Mouse (Mus musculus): ENCODE data around the gene Wfikkn2. TPM values are rescaled to one million over a fixed set of nuclear protein-coding genes. Genes with fewer than 3 reads are reported as not detected.

The Wfikkn2 gene
- polyA plus RNA-seq, 1 experiment = 0.04 TPM

DNA sequence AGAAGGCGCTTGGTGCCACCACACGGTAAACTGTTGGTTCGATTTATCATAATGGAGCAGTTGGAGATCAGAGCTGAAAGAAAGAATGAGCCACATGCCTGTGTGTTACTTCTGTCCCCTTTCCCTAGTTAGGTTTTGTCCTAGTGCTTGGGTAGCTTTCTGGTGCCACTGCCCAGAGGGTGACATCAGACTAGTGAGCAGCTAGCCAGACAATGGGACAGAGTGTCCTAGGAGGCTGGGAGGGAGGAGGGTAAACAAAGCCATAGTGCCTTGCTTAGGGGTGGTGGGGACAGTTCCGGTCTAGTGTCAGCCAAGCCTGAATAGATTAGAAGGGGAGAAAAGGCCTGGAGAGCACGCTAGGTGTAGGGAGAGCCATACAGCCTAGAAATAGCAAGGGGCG lies 12.4 kb downstream of the Wfikkn2 start:
- TF ChIP-seq MAX (IDR thresholded peaks at IDR 0.05) = no peak
- TF ChIP-seq CEBPB (IDR thresholded peaks at IDR 0.05; ENCODE audit: low read depth) = no peak
- no peak for TF ChIP-seq USF1 (IDR thresholded peaks at IDR 0.05; ENCODE audit: low read depth)
- no peak for TF ChIP-seq FOSL1 (IDR thresholded peaks at IDR 0.05; ENCODE audit: insufficient read depth, low read length, poor library complexity, severe bottlenecking)
- TF ChIP-seq MYOG (IDR thresholded peaks at IDR 0.05; ENCODE audit: control insufficient read depth, extremely low read depth, insufficient read length) = no peak
- no peak for TF ChIP-seq MYOD1 (IDR thresholded peaks at IDR 0.05; ENCODE audit: control insufficient read depth, insufficient read length, low read depth)
- TF ChIP-seq CTCF (IDR thresholded peaks at IDR 0.05; ENCODE audit: control insufficient read depth, insufficient read depth, insufficient read length) = no peak
- no peaks in the 10 kb centered on the region for H3K79me2 ChIP-seq (ENCODE audit: control insufficient read depth, insufficient read depth)

GRCm38 (mm10) chr11:94231821-94232552 lies 13.8 kb downstream of the Wfikkn2 start:
- TF ChIP-seq FOSL1 (IDR thresholded peaks at IDR 0.05; ENCODE audit: insufficient read depth, low read length, poor library complexity, severe bottlenecking) (no peak), MYOD1 (IDR thresholded peaks at IDR 0.05; ENCODE audit: control insufficient read depth, insufficient read length, low read depth) (no peak), CTCF (IDR thresholded peaks at IDR 0.05; ENCODE audit: control insufficient read depth, insufficient read depth, insufficient read length) (no peak), CEBPB (IDR thresholded peaks at IDR 0.05; ENCODE audit: low read depth) (no peak), USF1 (IDR thresholded peaks at IDR 0.05; ENCODE audit: low read depth) (peak; percentile 69), MAX (IDR thresholded peaks at IDR 0.05) (peak; percentile 48), MYOG (IDR thresholded peaks at IDR 0.05; ENCODE audit: control insufficient read depth, extremely low read depth, insufficient read length) (no peak)
- H3K79me3 ChIP-seq (ENCODE audit: low read depth) = no peaks in the 10 kb centered on the region

More for the DNA sequence above, 12.4 kb downstream of the Wfikkn2 start:
- Histone ChIP-seq H3K4me3 (ENCODE audit: insufficient read depth, poor library complexity, severe bottlenecking) (no peak overlapping the region), H3ac (ENCODE audit: control insufficient read depth, insufficient read length, low read depth) (no peak overlapping the region), H3K36me3 (ENCODE audit: control insufficient read depth, insufficient read depth) (no peaks in the 10 kb centered on the region), H3K27me3 (ENCODE audit: control insufficient read depth, insufficient read depth, insufficient read length) (no peaks in the 10 kb centered on the region), H3K79me3 (ENCODE audit: low read depth) (no peaks in the 10 kb centered on the region)

DNA sequence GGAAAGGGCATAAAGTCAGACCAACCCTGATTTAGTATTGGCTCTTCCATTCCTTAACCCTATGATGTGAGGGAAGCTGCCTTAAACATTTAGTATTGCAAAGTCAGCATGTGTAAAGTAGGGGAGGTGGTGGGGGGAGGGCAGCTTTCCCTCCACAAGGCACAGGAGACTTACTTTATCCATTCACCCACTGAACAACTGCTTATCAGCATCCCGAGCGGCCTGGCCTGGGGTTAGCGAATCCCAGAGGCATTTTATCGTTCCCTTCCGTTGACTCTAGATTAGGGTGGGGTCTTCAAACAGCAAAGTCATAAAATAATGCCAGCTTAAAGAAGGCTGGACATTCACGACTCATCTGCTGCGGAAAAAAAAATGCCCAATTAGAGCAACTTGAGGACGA lies 15.6 kb downstream of the Wfikkn2 start:
- no peaks in the 10 kb centered on the region for H3K79me2 ChIP-seq (ENCODE audit: control insufficient read depth, insufficient read depth)
- H3K4me3 ChIP-seq (ENCODE audit: insufficient read depth, poor library complexity, severe bottlenecking) = no peak overlapping the region
- H3ac ChIP-seq (ENCODE audit: control insufficient read depth, insufficient read length, low read depth) = no peak overlapping the region
- TF ChIP-seq FOSL1 (IDR thresholded peaks at IDR 0.05; ENCODE audit: insufficient read depth, low read length, poor library complexity, severe bottlenecking) = no peak
- no peak for TF ChIP-seq USF1 (IDR thresholded peaks at IDR 0.05; ENCODE audit: low read depth)
- TF ChIP-seq CEBPB (IDR thresholded peaks at IDR 0.05; ENCODE audit: low read depth) = no peak
- no peak for TF ChIP-seq MYOD1 (IDR thresholded peaks at IDR 0.05; ENCODE audit: control insufficient read depth, insufficient read length, low read depth)
- TF ChIP-seq MAX (IDR thresholded peaks at IDR 0.05) = no peak
- no peak for TF ChIP-seq CTCF (IDR thresholded peaks at IDR 0.05; ENCODE audit: control insufficient read depth, insufficient read depth, insufficient read length)
- no peak for TF ChIP-seq MYOG (IDR thresholded peaks at IDR 0.05; ENCODE audit: control insufficient read depth, extremely low read depth, insufficient read length)
- H3K36me3 ChIP-seq (ENCODE audit: control insufficient read depth, insufficient read depth) = no peaks in the 10 kb centered on the region
- no peaks in the 10 kb centered on the region for H3K79me3 ChIP-seq (ENCODE audit: low read depth)
- H3K27me3 ChIP-seq (ENCODE audit: control insufficient read depth, insufficient read depth, insufficient read length) = no peaks in the 10 kb centered on the region

More at GRCm38 (mm10) chr11:94231821-94232552, 13.8 kb downstream of the Wfikkn2 start:
- Histone ChIP-seq H3ac (ENCODE audit: control insufficient read depth, insufficient read length, low read depth) (peak overlapping the region; percentile 7), H3K27me3 (ENCODE audit: control insufficient read depth, insufficient read depth, insufficient read length) (no peaks in the 10 kb centered on the region), H3K4me3 (ENCODE audit: insufficient read depth, poor library complexity, severe bottlenecking) (no peak overlapping the region), H3K36me3 (ENCODE audit: control insufficient read depth, insufficient read depth) (no peaks in the 10 kb centered on the region), H3K79me2 (ENCODE audit: control insufficient read depth, insufficient read depth) (no peaks in the 10 kb centered on the region)

- no peaks in the 10 kb centered on the region for H3K27me3 ChIP-seq (ENCODE audit: control insufficient read depth, insufficient read depth, insufficient read length)
- no peaks in the 10 kb centered on the region for H3K79me3 ChIP-seq (ENCODE audit: low read depth)
- H3K4me3 ChIP-seq (ENCODE audit: insufficient read depth, poor library complexity, severe bottlenecking) = no peak overlapping the region
- H3K79me2 ChIP-seq (ENCODE audit: control insufficient read depth, insufficient read depth) = no peaks in the 10 kb centered on the region
- no peak overlapping the region for H3ac ChIP-seq (ENCODE audit: control insufficient read depth, insufficient read length, low read depth)
- no peak for TF ChIP-seq FOSL1 (IDR thresholded peaks at IDR 0.05; ENCODE audit: insufficient read depth, low read length, poor library complexity, severe bottlenecking)
- TF ChIP-seq MYOG (IDR thresholded peaks at IDR 0.05; ENCODE audit: control insufficient read depth, extremely low read depth, insufficient read length) = no peak
- no peak for TF ChIP-seq MYOD1 (IDR thresholded peaks at IDR 0.05; ENCODE audit: control insufficient read depth, insufficient read length, low read depth)
- no peak for TF ChIP-seq MAX (IDR thresholded peaks at IDR 0.05)
- TF ChIP-seq USF1 (IDR thresholded peaks at IDR 0.05; ENCODE audit: low read depth) = no peak
- no peaks in the 10 kb centered on the region for H3K36me3 ChIP-seq (ENCODE audit: control insufficient read depth, insufficient read depth)
Observed at GRCm38 (mm10) chr11:94229207-94229960, 16.4 kb downstream of the Wfikkn2 start.

GRCm38 (mm10) chr11:94228416-94228815 lies 17.4 kb downstream of the Wfikkn2 start:
- no peak for TF ChIP-seq USF1 (IDR thresholded peaks at IDR 0.05; ENCODE audit: low read depth)
- no peak for TF ChIP-seq CTCF (IDR thresholded peaks at IDR 0.05; ENCODE audit: control insufficient read depth, insufficient read depth, insufficient read length)
- no peak for TF ChIP-seq MYOG (IDR thresholded peaks at IDR 0.05; ENCODE audit: control insufficient read depth, extremely low read depth, insufficient read length)
- TF ChIP-seq MYOD1 (IDR thresholded peaks at IDR 0.05; ENCODE audit: control insufficient read depth, insufficient read length, low read depth) = no peak
- no peak for TF ChIP-seq MAX (IDR thresholded peaks at IDR 0.05)
- TF ChIP-seq FOSL1 (IDR thresholded peaks at IDR 0.05; ENCODE audit: insufficient read depth, low read length, poor library complexity, severe bottlenecking) = no peak
- no peak for TF ChIP-seq CEBPB (IDR thresholded peaks at IDR 0.05; ENCODE audit: low read depth)
- Histone ChIP-seq H3K4me3 (ENCODE audit: insufficient read depth, poor library complexity, severe bottlenecking) (no peak overlapping the region), H3K79me2 (ENCODE audit: control insufficient read depth, insufficient read depth) (no peaks in the 10 kb centered on the region), H3ac (ENCODE audit: control insufficient read depth, insufficient read length, low read depth) (no peak overlapping the region), H3K27me3 (ENCODE audit: control insufficient read depth, insufficient read depth, insufficient read length) (no peaks in the 10 kb centered on the region), H3K36me3 (ENCODE audit: control insufficient read depth, insufficient read depth) (no peaks in the 10 kb centered on the region), H3K79me3 (ENCODE audit: low read depth) (no peaks in the 10 kb centered on the region)
